Mouse (Mus musculus) G1E (cell line): ENCODE results near the gene Ufsp1.
"Not testable (repeated sequence)": the region's sequence is repeated elsewhere in the genome, so short reads cannot be mapped to it uniquely, and the experiment has no call there.

ENCODE experiments used
- CTCF ChIP-seq: IDR thresholded peaks from 2 replicates; pipeline ENCODE4 v1.5.1; 2012; ENCODE audit warnings: low read depth, low read length, inconsistent platforms, mixed read lengths
- GATA1 ChIP-seq: IDR thresholded peaks from 2 replicates; pipeline ENCODE4 v1.6.1; 2012; ENCODE audit warnings: borderline replicate concordance, low read length, inconsistent platforms, mixed read lengths
- GATA2 ChIP-seq: IDR thresholded peaks from 2 replicates; pipeline ENCODE4 v1.6.1; 2012; ENCODE audit warnings: low read depth, low read length, inconsistent platforms, borderline replicate concordance
- TAL1 ChIP-seq: conservative IDR thresholded peaks from 2 replicates; pipeline ENCODE4 v1.6.1; 2012; ENCODE audit warnings: low read depth, low read length, inconsistent platforms, mixed read lengths

- TF ChIP-seq GATA1, CTCF, TAL1, GATA2: not testable (repeated sequence)
Observed at GRCm38 (mm10) chr5:137284411-137284810, 10.0 kb upstream of the Ufsp1 start.
